ENCODE assay signal across 8 mouse cellular contexts in the genomic region with DNA sequence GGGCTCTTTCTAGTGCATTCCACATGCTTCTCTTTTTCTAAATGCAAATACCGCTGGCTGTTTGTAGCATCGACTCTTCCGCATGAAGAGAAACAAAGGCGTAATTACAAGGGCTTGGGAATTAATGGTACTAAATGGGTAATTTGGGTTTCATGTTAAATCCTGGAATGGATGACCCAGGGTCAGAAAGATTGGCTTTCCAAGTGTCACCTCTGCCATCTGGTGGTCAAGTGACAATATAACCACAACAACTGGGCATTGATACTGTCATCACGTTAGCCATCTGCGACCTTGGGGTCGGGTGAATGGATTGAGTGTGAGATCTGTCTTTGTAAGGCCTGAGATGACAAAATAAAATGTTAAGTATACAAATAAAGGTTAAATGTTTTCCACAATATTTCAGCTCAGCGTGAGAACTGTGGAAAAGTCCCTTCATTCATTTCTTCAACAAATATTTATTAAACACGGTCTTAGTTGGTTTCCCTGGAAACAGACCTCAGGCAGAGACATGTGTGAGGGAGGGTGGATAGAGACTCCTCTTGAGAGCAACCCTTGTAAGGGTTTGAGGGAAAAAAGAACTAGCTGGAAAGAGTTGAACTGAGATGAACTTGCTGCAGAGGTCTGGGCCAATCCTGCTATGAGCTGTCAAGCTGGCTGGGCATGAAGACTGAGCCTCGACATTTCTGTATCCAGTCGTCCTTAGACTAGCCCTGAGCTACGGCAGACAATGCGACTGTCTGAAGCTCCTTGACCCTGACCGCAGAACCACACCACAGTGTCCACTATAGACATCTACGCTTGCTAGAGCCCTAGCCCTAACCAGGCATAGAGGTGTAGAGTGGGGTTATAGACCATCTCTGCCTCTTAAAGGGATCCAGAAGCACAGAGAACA. TPM values are rescaled to one million over a fixed set of nuclear protein-coding genes. Genes with fewer than 3 reads are reported as not detected.
DNase-seq lines count a peak whose midpoint lies in the region; ATAC-seq and TF ChIP-seq lines count a peak whose summit lies in the region.

No protein-coding gene starts in this region.

- no peak overlapping the region for H3K9ac ChIP-seq in heart, postnatal 0 days (replicated peaks; ENCODE audit: low read depth, low read length)

- 49% methylated on average over 15 of the region's 15 CpGs for WGBS in heart, postnatal 0 days
- 58% methylated on average over 15 of the region's 15 CpGs for whole genome bisulfite sequencing in limb, embryonic 10.5 days

- ATAC-seq in heart, postnatal 0 days (ENCODE audit: insufficient read depth, low read depth) = no peak
- peak; percentile 56; the same call in 1 of the 2 replicates for ATAC-seq in neutrophil, adult 5-6 weeks (ENCODE audit: extremely low read depth, insufficient number of reproducible peaks, low FRiP score, poor library complexity, severe bottlenecking)

- H3K9me3 ChIP-seq in heart, postnatal 0 days (replicated peaks; ENCODE audit: control insufficient read depth, low read length) = no peaks in the 10 kb centered on the region
- H3K9me3 ChIP-seq in E14TG2a.4 (ENCODE audit: low read length) = peaks cover 16% of the 10 kb centered on the region
- no peaks in the 10 kb centered on the region for H3K9me3 ChIP-seq in limb, embryonic 10.5 days (replicated peaks)

- DNase-seq in heart, postnatal 0 days (ENCODE audit: low spot score) = no peak
- no peak for DNase-seq in heart, adult 8-10 months (ENCODE audit: low spot score)
- peak; percentile 86 for DNase-seq in embryo, embryonic 10 days (ENCODE audit: low spot score)
- DNase-seq in limb, embryonic 10.5 days (ENCODE audit: low spot score) = peak; percentile 37
- DNase-seq in frontal cortex, postnatal 14 days (ENCODE audit: low spot score in 2 of 2) = no peak
- no peak for DNase-seq in gastrocnemius, postnatal 14 days

- H3K4me1 ChIP-seq in heart, postnatal 0 days (ENCODE audit: control insufficient read depth, insufficient read depth) = no peaks in the 10 kb centered on the region
- no peaks in the 10 kb centered on the region for H3K4me1 ChIP-seq in E14TG2a.4 (replicated peaks; ENCODE audit: low read depth, low read length)
- peaks cover 4% of the 10 kb centered on the region; the same call in 1 of the 2 replicates for H3K4me1 ChIP-seq in limb, embryonic 10.5 days

- no peaks in the 10 kb centered on the region for H3K36me3 ChIP-seq in heart, postnatal 0 days (replicated peaks; ENCODE audit: control insufficient read depth, insufficient read depth, low read length)
- H3K36me3 ChIP-seq in E14TG2a.4 (ENCODE audit: insufficient read depth, low read length) = no peaks in the 10 kb centered on the region
- H3K36me3 ChIP-seq in limb, embryonic 10.5 days = no peaks in the 10 kb centered on the region

- intact Hi-C loops in gastrocnemius, postnatal 14 days (cut with DNase I; ENCODE audit: low total_unique reads) = no loop called here

- H3K27ac ChIP-seq in heart, postnatal 0 days (ENCODE audit: low read depth) = no peak overlapping the region
- H3K27ac ChIP-seq in limb, embryonic 10.5 days = peak overlapping the region; percentile 37; the same call in 1 of the 2 replicates

- peak; percentile 67 for TF ChIP-seq CTCF in heart, postnatal 0 days (IDR thresholded peaks at IDR 0.05; ENCODE audit: low read depth)
- TF ChIP-seq CTCF in E14TG2a.4 (conservative IDR thresholded peaks at IDR 0.05; ENCODE audit: low read length) = peak; percentile 18

- no peak overlapping the region for H3K4me2 ChIP-seq in heart, postnatal 0 days (ENCODE audit: low read depth, low read length)

- no peak overlapping the region for H3K4me3 ChIP-seq in heart, postnatal 0 days (ENCODE audit: low read depth, low read length)
- H3K4me3 ChIP-seq in E14TG2a.4 (replicated peaks; ENCODE audit: low read length) = no peak overlapping the region
- H3K4me3 ChIP-seq in limb, embryonic 10.5 days = no peak overlapping the region

- no peak for TF ChIP-seq EP300 in heart, postnatal 0 days (IDR thresholded peaks at IDR 0.05; ENCODE audit: low read depth)

- no peaks in the 10 kb centered on the region for H3K27me3 ChIP-seq in heart, postnatal 0 days (ENCODE audit: control insufficient read depth, insufficient read depth, low read length)
- H3K27me3 ChIP-seq in E14TG2a.4 (ENCODE audit: insufficient read depth, low read length) = no peaks in the 10 kb centered on the region
- no peaks in the 10 kb centered on the region for H3K27me3 ChIP-seq in limb, embryonic 10.5 days (ENCODE audit: low read depth, poor library complexity, severe bottlenecking)

RNA-seq across cellular contexts. Expression of gene Thada, which starts 14.7 kb away (rescaled TPM):
- total RNA-seq in heart, postnatal 0 days (2014; rRNA removed; ENCODE audit: low replicate concordance) = 12.6 and 20.3 TPM in 2 replicates
- 2.3 and 2.4 TPM in 2 replicates for polyA plus RNA-seq in heart, postnatal 0 days (2015; fragmentation: Nextera tagmentation; extraction: Ambion mirVana)
- 1 to 10 TPM; 8.1 to 8.9 (median 8.6) TPM for total RNA-seq in heart, adult 8-10 months (2022)
- polyA plus RNA-seq in limb, embryonic 10.5 days (2016; fragmentation: Nextera tagmentation; extraction: Ambion mirVana) = 12.5 and 12.7 TPM in 2 replicates
- 43.6 and 48.0 TPM in 2 replicates for total RNA-seq in neutrophil, adult 5-6 weeks (2017)
- total RNA-seq in gastrocnemius, postnatal 14 days (2021) = 1 to 10 TPM; 5.1 to 5.5 TPM

RNA-seq across cellular contexts. Expression of gene Plekhh2, which starts 31.0 kb away (rescaled TPM):
- total RNA-seq in heart, postnatal 0 days (2014; rRNA removed; ENCODE audit: low replicate concordance) = 1.6 TPM in 2 replicates
- polyA plus RNA-seq in heart, postnatal 0 days (2015; fragmentation: Nextera tagmentation; extraction: Ambion mirVana) = 0.68 and 0.73 TPM in 2 replicates
- total RNA-seq in heart, adult 8-10 months (2022) = 1 to 10 TPM; 1.3 to 2.4 (median 2.1) TPM
- polyA plus RNA-seq in limb, embryonic 10.5 days (2016; fragmentation: Nextera tagmentation; extraction: Ambion mirVana) = 3.9 and 5.0 TPM in 2 replicates
- not detected in 2 replicates for total RNA-seq in neutrophil, adult 5-6 weeks (2017)
- total RNA-seq in gastrocnemius, postnatal 14 days (2021) = 1 to 10 TPM; 3.6 to 3.8 TPM

Comparison
In these comparisons a context has a peak if more than half of its experiments do, and no peak if none do; other contexts are left out.
1. DNase-seq: peak in embryo, embryonic 10 days (single experiment) and limb, embryonic 10.5 days (single experiment); none in heart, postnatal 0 days (single experiment), heart, adult 8-10 months (single experiment), frontal cortex, postnatal 14 days (0 of 2) and gastrocnemius, postnatal 14 days (single experiment).